Mouse (Mus musculus) heart, postnatal 0 days (tissue): ENCODE results near the gene Fgfbp3.

Experiments
- CTCF ChIP-seq: IDR thresholded peaks from 2 replicates; pipeline ENCODE4 v1.5.1; 2016; ENCODE audit warnings: antibody characterized with exemption, control low read depth, low read depth
- EP300 ChIP-seq: IDR thresholded peaks from 2 replicates; pipeline ENCODE4 v1.6.1; 2016; ENCODE audit warnings: antibody characterized with exemption, low read depth

- TF ChIP-seq EP300 (no peak), CTCF (no peak; the same call in 1 of the 2 replicates)
Observed at GRCm38 (mm10) chr19:36925671-36926552, 6.5 kb upstream of the Fgfbp3 start, which contains the start of gene Btaf1.
